Mouse (Mus musculus): ENCODE results near the gene Ccl7. TPM values are rescaled to one million over a fixed set of nuclear protein-coding genes. Genes with fewer than 3 reads are reported as not detected.

The Ccl7 gene
- polyA plus RNA-seq (2012; rRNA removed; ENCODE audit: low replicate concordance), result 2.9 and 3.2 TPM in 2 replicates

GRCm38 (mm10) chr11:82045471-82045870 is at the start of gene Ccl7:
Gene Ccl7, plus strand, starts transcription at chr11:82045712.

GRCm38 (mm10) chr11:82035356-82035755 is 10.2 kb upstream of the Ccl7 start, which contains the start of gene Ccl2:
Gene Ccl2, plus strand, starts transcription at chr11:82035571.

GRCm38 (mm10) chr11:82038535-82038934 is 7.0 kb upstream of the Ccl7 start, which contains the start of gene Gm17268:
Gene Gm17268, minus strand, starts transcription at chr11:82038562.

GRCm38 (mm10) chr11:82057646-82058045 is 12.1 kb downstream of the Ccl7 start, which contains the start of gene Ccl11:
Gene Ccl11, plus strand, starts transcription at chr11:82057823.

Other genes starting within 250 kb of the Ccl7 start
- not detected in 2 replicates for gene 5530401A14Rik, start 185.0 kb upstream of the Ccl7 start, polyA plus RNA-seq (2012; rRNA removed; ENCODE audit: low replicate concordance)
- gene Asic2, start 77.3 kb upstream of the Ccl7 start, polyA plus RNA-seq (2012; rRNA removed; ENCODE audit: low replicate concordance), result 1.6 and 18.8 TPM in 2 replicates
- 6.1 and 17.2 TPM in 2 replicates for gene Ccl2, start 10.1 kb upstream of the Ccl7 start, polyA plus RNA-seq (2012; rRNA removed; ENCODE audit: low replicate concordance)
- gene Gm17268, start 7.2 kb upstream of the Ccl7 start, polyA plus RNA-seq (2012; rRNA removed; ENCODE audit: low replicate concordance), result not detected in 2 replicates
- 37.8 and 72.8 TPM in 2 replicates for gene Ccl11, start 12.1 kb downstream of the Ccl7 start, polyA plus RNA-seq (2012; rRNA removed; ENCODE audit: low replicate concordance)
- gene Ccl12, start 56.1 kb downstream of the Ccl7 start, polyA plus RNA-seq (2012; rRNA removed; ENCODE audit: low replicate concordance), result 6.1 and 8.5 TPM in 2 replicates
- 40.1 and 47.0 TPM in 2 replicates for gene Ccl8, start 69.5 kb downstream of the Ccl7 start, polyA plus RNA-seq (2012; rRNA removed; ENCODE audit: low replicate concordance)